Mouse (Mus musculus): Measurements from ENCODE around the gene Cfap77. TPM values are rescaled to one million over a fixed set of nuclear protein-coding genes. Genes with fewer than 3 reads are reported as not detected.
A peak's percentile ranks its signal among the peaks of the same experiment; 100 is the strongest.

Gene Cfap77
- polyA plus RNA-seq, 1 experiment from 2014 or later: 0.25 TPM

DNA sequence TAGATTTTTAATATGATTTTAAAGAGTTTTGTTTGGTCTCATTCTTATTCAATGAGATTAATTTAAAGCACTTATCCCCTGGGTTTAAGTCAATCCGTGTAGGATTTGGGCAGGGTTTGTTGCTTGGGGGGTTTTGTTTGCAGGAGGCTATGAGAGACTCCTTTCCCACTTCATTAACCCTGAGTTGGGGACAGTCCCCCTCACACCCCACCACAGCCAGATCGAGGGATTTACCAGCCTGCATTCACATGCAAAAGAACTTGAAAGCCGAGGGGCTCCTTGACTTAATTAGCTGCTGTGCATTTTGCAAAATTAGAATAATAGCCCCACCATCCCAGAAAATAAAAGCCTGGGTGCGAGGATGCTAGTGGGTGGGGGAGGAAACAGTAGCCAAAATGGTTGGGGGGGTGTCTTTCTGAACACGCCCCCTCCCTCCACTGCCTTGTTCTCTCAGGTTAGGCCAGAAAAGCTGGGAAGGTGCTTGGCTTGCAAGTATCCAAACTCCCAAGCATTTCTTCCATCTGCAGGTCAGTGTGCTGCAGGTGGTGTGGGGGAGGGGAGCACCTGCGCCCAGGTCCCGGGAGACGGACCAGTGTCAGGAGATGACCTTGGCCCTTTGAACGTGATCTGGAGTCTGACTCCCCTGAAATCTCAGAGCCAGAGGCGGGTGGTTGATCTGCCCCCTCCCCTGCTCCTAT, 147.0 kb downstream of the Cfap77 start:
- Histone ChIP-seq H3K4me2 (peak overlapping the region; percentile 54), H3K9me3 (replicated peaks) (no peaks in the 10 kb centered on the region), H3K27me3 (peaks cover 100% of the 10 kb centered on the region), H3K36me3 (ENCODE audit: poor library complexity, severe bottlenecking) (peaks cover 12% of the 10 kb centered on the region), H3K4me1 (peaks cover 42% of the 10 kb centered on the region), H3K9ac (peak overlapping the region; percentile 34; the same call in 1 of the 2 replicates), H3K27ac (no peak overlapping the region; the same call in 1 of the 2 replicates), H3K4me3 (peak overlapping the region; percentile 26)
- ATAC-seq: peak; percentile 70; the same call in 1 of the 2 replicates
- WGBS: 1% methylated on average over 10 of the region's 10 CpGs

DNA sequence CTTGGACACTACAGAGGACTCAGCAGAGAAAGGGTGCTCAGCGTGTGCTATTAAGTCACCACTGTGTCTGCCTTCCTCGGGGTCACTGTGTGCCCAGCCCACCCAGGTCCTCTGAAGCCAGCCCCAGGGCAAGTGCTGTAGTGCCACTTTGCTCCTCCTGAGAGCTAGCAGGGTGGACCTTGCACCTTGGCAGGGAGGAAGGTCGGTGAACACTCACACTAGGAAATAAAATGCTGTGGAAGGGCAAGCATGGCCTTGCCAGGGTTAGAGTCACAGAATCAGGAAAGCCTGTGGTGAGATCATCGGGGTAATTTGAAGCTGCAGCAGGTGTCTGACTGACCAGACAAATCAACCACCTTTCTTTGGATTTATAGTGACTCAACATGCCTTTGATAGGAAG, 149.3 kb downstream of the Cfap77 start:
- Histone ChIP-seq H3K36me3 (ENCODE audit: poor library complexity, severe bottlenecking) (peaks cover 17% of the 10 kb centered on the region), H3K4me2 (no peak overlapping the region), H3K27ac (no peak overlapping the region), H3K4me3 (no peak overlapping the region), H3K9me3 (replicated peaks) (no peaks in the 10 kb centered on the region), H3K9ac (no peak overlapping the region), H3K4me1 (peaks cover 31% of the 10 kb centered on the region), H3K27me3 (peaks cover 97% of the 10 kb centered on the region)
- no peak for ATAC-seq
- WGBS: 40% methylated on average over 4 of the region's 4 CpGs

DNA sequence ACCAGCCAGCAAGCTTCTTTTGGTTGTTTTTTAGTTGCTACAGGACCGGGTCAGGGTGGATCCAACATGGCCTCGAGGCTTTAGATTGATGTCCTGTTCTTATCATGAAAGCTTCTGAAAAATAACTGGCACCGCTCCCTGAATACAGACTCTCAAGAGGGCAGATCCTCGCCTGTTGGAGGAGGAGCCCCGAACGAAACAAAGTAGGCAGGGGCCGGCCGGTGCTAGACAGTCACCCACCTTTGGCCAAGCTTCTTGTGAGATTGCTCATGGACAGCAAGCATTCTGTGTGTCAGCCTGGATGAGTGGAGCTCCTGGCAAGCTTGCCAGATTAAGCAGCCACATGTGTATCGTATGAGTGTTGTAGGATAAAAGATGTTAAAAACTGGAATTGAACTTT, 150.1 kb downstream of the Cfap77 start:
- Histone ChIP-seq H3K27me3 (peaks cover 97% of the 10 kb centered on the region), H3K9ac (no peak overlapping the region), H3K4me3 (no peak overlapping the region), H3K4me2 (no peak overlapping the region), H3K9me3 (replicated peaks) (no peaks in the 10 kb centered on the region), H3K27ac (no peak overlapping the region), H3K36me3 (ENCODE audit: poor library complexity, severe bottlenecking) (peaks cover 22% of the 10 kb centered on the region), H3K4me1 (peaks cover 31% of the 10 kb centered on the region)
- ATAC-seq: no peak
- 79% methylated on average over 9 of the region's 9 CpGs for WGBS

- Histone ChIP-seq H3K4me3 (no peak overlapping the region), H3K36me3 (ENCODE audit: poor library complexity, severe bottlenecking) (peaks cover 28% of the 10 kb centered on the region), H3K4me1 (peaks cover 24% of the 10 kb centered on the region), H3K9ac (no peak overlapping the region), H3K9me3 (replicated peaks) (no peaks in the 10 kb centered on the region), H3K4me2 (no peak overlapping the region), H3K27ac (no peak overlapping the region), H3K27me3 (peaks cover 94% of the 10 kb centered on the region)
- 87% methylated on average over 5 of the region's 5 CpGs for WGBS
- no peak for ATAC-seq
Observed at GRCm38 (mm10) chr2:28903871-28904270, 151.0 kb downstream of the Cfap77 start.

DNA sequence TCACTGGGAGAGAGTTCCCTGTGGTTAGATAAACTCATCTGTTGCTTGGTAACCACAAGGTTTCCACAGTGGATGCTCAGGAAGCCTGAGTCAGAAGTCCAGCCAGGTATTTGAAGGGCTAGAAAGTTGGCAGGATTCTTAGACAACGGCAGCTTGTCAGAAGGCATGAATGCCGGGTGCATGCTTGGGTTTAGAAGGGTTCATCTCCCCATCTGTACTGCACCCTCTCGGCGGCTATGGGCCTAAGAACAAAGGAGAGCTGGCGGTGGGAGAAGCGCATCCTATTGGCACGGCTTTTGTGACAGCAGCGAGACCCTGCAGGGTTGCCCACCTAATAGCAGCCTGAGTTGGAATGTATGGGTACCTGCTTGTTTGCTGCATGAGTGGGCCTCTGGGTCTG, 152.6 kb downstream of the Cfap77 start:
- no peak overlapping the region for H3K4me3 ChIP-seq
- H3K9me3 ChIP-seq (replicated peaks): no peaks in the 10 kb centered on the region
- H3K27ac ChIP-seq: no peak overlapping the region
- no peak overlapping the region for H3K4me2 ChIP-seq
- peaks cover 32% of the 10 kb centered on the region for H3K36me3 ChIP-seq (ENCODE audit: poor library complexity, severe bottlenecking)
- peaks cover 8% of the 10 kb centered on the region for H3K4me1 ChIP-seq
- ATAC-seq: no peak
- H3K27me3 ChIP-seq: peaks cover 78% of the 10 kb centered on the region
- H3K9ac ChIP-seq: no peak overlapping the region
- WGBS: 86% methylated on average over 8 of the region's 8 CpGs

DNA sequence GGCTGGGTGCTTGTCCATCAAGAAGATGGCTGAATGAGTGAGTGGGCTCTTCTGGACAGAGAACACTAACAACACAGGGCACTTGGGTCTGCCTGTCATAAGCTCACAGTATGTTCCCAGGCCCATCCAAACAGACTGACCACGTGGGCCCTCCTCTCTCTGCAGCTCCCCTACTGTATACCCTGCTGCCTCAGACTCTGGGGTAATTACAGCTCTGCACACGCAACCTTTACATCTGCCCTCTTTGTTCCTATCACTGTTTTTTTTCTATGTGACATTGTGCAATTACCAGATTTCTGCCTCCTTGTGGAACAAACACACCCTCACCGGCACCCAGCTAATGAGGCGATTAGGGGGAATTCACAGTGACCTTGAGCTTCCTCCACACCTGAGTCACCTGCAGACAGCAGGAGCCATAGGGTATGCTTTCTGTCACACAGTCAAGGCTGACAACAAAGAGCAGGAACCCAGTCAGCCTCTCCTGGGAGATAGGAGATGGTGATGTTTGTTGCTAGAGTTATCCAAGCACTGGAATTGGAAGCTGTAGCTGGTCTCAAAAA, 157.4 kb downstream of the Cfap77 start:
- no peak overlapping the region for H3K4me3 ChIP-seq
- ATAC-seq: no peak
- peaks cover 43% of the 10 kb centered on the region for H3K27me3 ChIP-seq
- H3K4me1 ChIP-seq: peaks cover 9% of the 10 kb centered on the region; the same call in 1 of the 2 replicates
- H3K27ac ChIP-seq: no peak overlapping the region
- H3K36me3 ChIP-seq (ENCODE audit: poor library complexity, severe bottlenecking): peaks cover 54% of the 10 kb centered on the region
- H3K9ac ChIP-seq: no peak overlapping the region
- H3K4me2 ChIP-seq: no peak overlapping the region
- 63% methylated on average over 4 of the region's 4 CpGs for WGBS
- no peaks in the 10 kb centered on the region for H3K9me3 ChIP-seq (replicated peaks)

- no peak for ATAC-seq
- Histone ChIP-seq H3K9ac (no peak overlapping the region), H3K9me3 (replicated peaks) (no peaks in the 10 kb centered on the region), H3K36me3 (ENCODE audit: poor library complexity, severe bottlenecking) (peaks cover 58% of the 10 kb centered on the region), H3K4me3 (no peak overlapping the region), H3K4me1 (peaks cover 9% of the 10 kb centered on the region; the same call in 1 of the 2 replicates), H3K4me2 (no peak overlapping the region), H3K27ac (no peak overlapping the region), H3K27me3 (peaks cover 33% of the 10 kb centered on the region)
- 85% methylated on average over 7 of the region's 7 CpGs for WGBS
Observed at GRCm38 (mm10) chr2:28895876-28896275, 159.0 kb downstream of the Cfap77 start.

DNA sequence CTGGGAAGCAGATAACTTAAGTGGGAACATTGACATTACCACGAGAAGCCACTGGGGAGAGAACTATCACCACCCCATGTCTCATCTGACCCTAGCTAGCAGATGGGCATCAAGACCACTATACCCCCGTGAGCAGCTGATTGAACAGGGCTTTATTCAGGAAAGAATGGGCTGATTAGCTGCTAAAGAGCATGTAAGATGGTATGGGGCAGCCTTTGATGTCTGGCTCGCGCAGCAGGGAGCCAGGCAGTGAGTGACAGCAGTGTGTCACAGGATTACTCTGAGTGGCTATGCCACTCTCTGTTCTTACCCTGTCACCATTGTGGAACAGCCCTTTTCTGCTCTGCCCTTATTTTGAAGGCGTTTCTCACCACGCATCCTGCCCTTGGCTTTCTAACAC, 161.3 kb downstream of the Cfap77 start:
- no peak overlapping the region for H3K4me2 ChIP-seq
- H3K9ac ChIP-seq: no peak overlapping the region
- no peak overlapping the region for H3K4me3 ChIP-seq
- no peaks in the 10 kb centered on the region for H3K9me3 ChIP-seq (replicated peaks)
- H3K27me3 ChIP-seq: peaks cover 22% of the 10 kb centered on the region; the same call in 1 of the 2 replicates
- no peak for ATAC-seq
- no peak overlapping the region for H3K27ac ChIP-seq
- peaks cover 61% of the 10 kb centered on the region for H3K36me3 ChIP-seq (ENCODE audit: poor library complexity, severe bottlenecking)
- WGBS: 29% methylated on average over 6 of the region's 6 CpGs
- H3K4me1 ChIP-seq: peaks cover 9% of the 10 kb centered on the region; the same call in 1 of the 2 replicates

- no peaks in the 10 kb centered on the region for H3K9me3 ChIP-seq (replicated peaks)
- H3K36me3 ChIP-seq (ENCODE audit: poor library complexity, severe bottlenecking): peaks cover 64% of the 10 kb centered on the region
- WGBS: 17% methylated on average over 1 of the region's 1 CpGs
- peaks cover 22% of the 10 kb centered on the region; the same call in 1 of the 2 replicates for H3K27me3 ChIP-seq
- no peak overlapping the region for H3K4me2 ChIP-seq
- no peak overlapping the region for H3K9ac ChIP-seq
- no peak overlapping the region for H3K4me3 ChIP-seq
- no peak overlapping the region for H3K27ac ChIP-seq
- peaks cover 9% of the 10 kb centered on the region; the same call in 1 of the 2 replicates for H3K4me1 ChIP-seq
- ATAC-seq: no peak
Observed at GRCm38 (mm10) chr2:28892796-28893195, 162.1 kb downstream of the Cfap77 start.

- no peak overlapping the region for H3K9ac ChIP-seq
- WGBS: 48% methylated on average over 4 of the region's 4 CpGs
- ATAC-seq: no peak
- H3K27me3 ChIP-seq: 0 out of 2 replicates have a peak, but pooled peaks cover 3% of the 10 kb centered on the region
- peaks cover 60% of the 10 kb centered on the region for H3K36me3 ChIP-seq (ENCODE audit: poor library complexity, severe bottlenecking)
- H3K4me1 ChIP-seq: peaks cover 10% of the 10 kb centered on the region; the same call in 1 of the 2 replicates
- H3K4me2 ChIP-seq: no peak overlapping the region
- H3K9me3 ChIP-seq (replicated peaks): no peaks in the 10 kb centered on the region
- H3K4me3 ChIP-seq: no peak overlapping the region
- no peak overlapping the region for H3K27ac ChIP-seq
Observed at GRCm38 (mm10) chr2:28884914-28885313, 170.0 kb downstream of the Cfap77 start.

GRCm38 (mm10) chr2:28882826-28883485, 171.9 kb downstream of the Cfap77 start:
- H3K27me3 ChIP-seq: no peaks in the 10 kb centered on the region
- no peak overlapping the region for H3K27ac ChIP-seq
- no peak overlapping the region for H3K4me3 ChIP-seq
- peaks cover 56% of the 10 kb centered on the region for H3K36me3 ChIP-seq (ENCODE audit: poor library complexity, severe bottlenecking)
- no peak for ATAC-seq
- no peak overlapping the region for H3K9ac ChIP-seq
- no peaks in the 10 kb centered on the region for H3K9me3 ChIP-seq (replicated peaks)
- peaks cover 10% of the 10 kb centered on the region; the same call in 1 of the 2 replicates for H3K4me1 ChIP-seq
- 62% methylated on average over 6 of the region's 6 CpGs for WGBS
- no peak overlapping the region for H3K4me2 ChIP-seq

GRCm38 (mm10) chr2:28882047-28882446, 172.8 kb downstream of the Cfap77 start:
- H3K27ac ChIP-seq: no peak overlapping the region

More at GRCm38 (mm10) chr2:28882047-28882446, 172.8 kb downstream of the Cfap77 start:
- no peaks in the 10 kb centered on the region for H3K9me3 ChIP-seq (replicated peaks)
- peaks cover 10% of the 10 kb centered on the region; the same call in 1 of the 2 replicates for H3K4me1 ChIP-seq
- no peak overlapping the region for H3K4me2 ChIP-seq
- no peaks in the 10 kb centered on the region for H3K27me3 ChIP-seq
- no peak overlapping the region for H3K9ac ChIP-seq
- no peak overlapping the region for H3K4me3 ChIP-seq
- peaks cover 56% of the 10 kb centered on the region for H3K36me3 ChIP-seq (ENCODE audit: poor library complexity, severe bottlenecking)
- 94% methylated on average over 3 of the region's 3 CpGs for WGBS
- ATAC-seq: no peak
